Mouse (Mus musculus): ENCODE measurements at regions not wholly inside any gene's neighbourhood (a gene's known extent, or its start where the extent isn't known, plus 50 kb on each side); places are given as distances from the start of the nearest gene placed in this dataset.
A peak's percentile ranks its signal among the peaks of the same experiment; 100 is the strongest.

- intact Hi-C loops (cut with DNase I) = no loop called here
- WGBS = 50% methylated on average over 4 of the region's 4 CpGs
- Histone ChIP-seq H3K36me3 (ENCODE audit: control insufficient read depth, insufficient read depth, low read length) (no peaks in the 10 kb centered on the region), H3K27me3 (ENCODE audit: control insufficient read depth, insufficient read depth, low read length) (no peaks in the 10 kb centered on the region), H3K9ac (ENCODE audit: low read depth, low read length) (no peak overlapping the region), H3K4me1 (ENCODE audit: control insufficient read depth, insufficient read depth, low read length) (no peaks in the 10 kb centered on the region), H3K79me2 (replicated peaks; ENCODE audit: control insufficient read depth, insufficient read depth, low read length) (no peaks in the 10 kb centered on the region), H3K27ac (no peak overlapping the region), H3K4me3 (no peak overlapping the region)
- TF ChIP-seq POLR2A (IDR thresholded peaks at IDR 0.05; ENCODE audit: insufficient read depth, low read depth, low read length) = no peak
- no peak for TF ChIP-seq EP300 (IDR thresholded peaks at IDR 0.05; ENCODE audit: insufficient read depth, low read depth, low read length)
- no peak for DNase-seq
Measured at GRCm38 (mm10) chr1:193599895-193600294, 229.8 kb upstream of the Camk1g start.

DNA sequence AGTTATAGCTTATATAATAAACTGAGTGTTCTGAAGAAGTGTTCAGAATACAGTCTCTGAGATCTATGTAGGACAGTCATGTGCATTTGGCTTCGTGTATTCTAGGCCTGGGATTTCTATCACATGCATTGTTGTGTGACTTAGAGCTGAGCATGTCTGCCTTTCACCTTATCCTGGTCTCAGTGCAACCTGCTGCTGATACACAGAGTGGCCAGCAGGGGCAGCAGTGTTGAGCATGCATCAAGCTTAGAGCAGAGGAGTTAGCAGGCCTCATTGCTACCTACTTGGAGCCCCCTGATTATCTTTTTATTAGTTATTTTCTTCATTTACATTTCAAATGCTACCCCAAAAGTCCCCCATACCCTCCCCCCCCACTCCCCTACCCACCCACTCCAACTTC lies 229.1 kb upstream of the Camk1g start:
- no peaks in the 10 kb centered on the region for H3K4me1 ChIP-seq (ENCODE audit: control insufficient read depth, insufficient read depth, low read length)
- TF ChIP-seq POLR2A (IDR thresholded peaks at IDR 0.05; ENCODE audit: insufficient read depth, low read depth, low read length) = no peak
- TF ChIP-seq CTCF (IDR thresholded peaks at IDR 0.05) = peak; percentile 56
- no peak for TF ChIP-seq EP300 (IDR thresholded peaks at IDR 0.05; ENCODE audit: insufficient read depth, low read depth, low read length)
- no peak overlapping the region for H3K4me3 ChIP-seq
- no peaks in the 10 kb centered on the region for H3K36me3 ChIP-seq (ENCODE audit: control insufficient read depth, insufficient read depth, low read length)
- H3K27ac ChIP-seq = no peak overlapping the region
- no peaks in the 10 kb centered on the region for H3K79me2 ChIP-seq (replicated peaks; ENCODE audit: control insufficient read depth, insufficient read depth, low read length)
- intact Hi-C loops (cut with DNase I) = no loop called here
- no peak for DNase-seq
- WGBS = 35% methylated on average over 1 of the region's 1 CpGs
- H3K9ac ChIP-seq (ENCODE audit: low read depth, low read length) = no peak overlapping the region
- no peaks in the 10 kb centered on the region for H3K27me3 ChIP-seq (ENCODE audit: control insufficient read depth, insufficient read depth, low read length)

DNA sequence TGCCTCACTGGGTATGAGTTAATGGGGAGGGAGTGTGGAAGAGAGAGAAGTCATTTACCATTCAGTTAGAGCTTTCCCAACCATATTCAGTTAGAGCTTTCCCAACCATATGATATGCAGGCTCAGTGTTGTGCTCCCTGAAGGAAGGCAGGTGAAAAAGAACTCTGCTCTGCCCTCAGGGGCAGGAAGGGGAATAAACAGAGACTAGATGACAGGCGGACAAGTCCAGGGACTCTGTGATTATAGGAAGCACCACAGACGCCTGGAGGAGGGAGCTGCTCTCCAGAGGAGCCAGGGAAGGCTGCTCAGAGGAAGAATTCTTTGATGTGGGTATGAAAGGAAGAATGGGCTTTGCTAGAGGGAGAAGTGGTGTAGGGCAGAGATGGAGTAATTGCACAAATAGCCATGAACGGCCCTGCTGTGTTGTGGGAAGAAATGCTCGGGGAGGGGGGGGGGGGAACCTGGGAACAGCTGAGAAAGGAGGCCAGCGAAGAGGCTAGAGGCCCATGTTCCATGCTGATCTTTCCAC lies 220.3 kb upstream of the Camk1g start:
- Histone ChIP-seq H3K9ac (ENCODE audit: low read depth, low read length) (no peak overlapping the region), H3K4me1 (ENCODE audit: control insufficient read depth, insufficient read depth, low read length) (peaks cover 4% of the 10 kb centered on the region), H3K36me3 (ENCODE audit: control insufficient read depth, insufficient read depth, low read length) (no peaks in the 10 kb centered on the region), H3K79me2 (replicated peaks; ENCODE audit: control insufficient read depth, insufficient read depth, low read length) (no peaks in the 10 kb centered on the region), H3K27ac (no peak overlapping the region), H3K4me3 (no peak overlapping the region), H3K27me3 (ENCODE audit: control insufficient read depth, insufficient read depth, low read length) (no peaks in the 10 kb centered on the region)
- intact Hi-C loops (cut with DNase I) = no loop called here
- no peak for TF ChIP-seq CTCF (IDR thresholded peaks at IDR 0.05)
- TF ChIP-seq EP300 (IDR thresholded peaks at IDR 0.05; ENCODE audit: insufficient read depth, low read depth, low read length) = no peak
- no peak for TF ChIP-seq POLR2A (IDR thresholded peaks at IDR 0.05; ENCODE audit: insufficient read depth, low read depth, low read length)
- 64% methylated on average over 5 of the region's 5 CpGs for WGBS
- DNase-seq = no peak

GRCm38 (mm10) chr1:193588477-193589464 lies 218.7 kb upstream of the Camk1g start:
- H3K4me3 ChIP-seq = no peak overlapping the region
- TF ChIP-seq EP300 (IDR thresholded peaks at IDR 0.05; ENCODE audit: insufficient read depth, low read depth, low read length) (no peak), CTCF (IDR thresholded peaks at IDR 0.05) (peak; percentile 72)
- H3K27ac ChIP-seq = no peak overlapping the region
- no peaks in the 10 kb centered on the region for H3K27me3 ChIP-seq (ENCODE audit: control insufficient read depth, insufficient read depth, low read length)
- intact Hi-C loops (cut with DNase I) = loop anchor here (1.0 to 5.0 kb wide), 4 partner anchors 39 to 202 kb away; no protein-coding TSS in a partner anchor
- 31% methylated on average over 12 of the region's 12 CpGs for WGBS
- no peak overlapping the region for H3K9ac ChIP-seq (ENCODE audit: low read depth, low read length)
- peaks cover 4% of the 10 kb centered on the region for H3K4me1 ChIP-seq (ENCODE audit: control insufficient read depth, insufficient read depth, low read length)
- no peaks in the 10 kb centered on the region for H3K79me2 ChIP-seq (replicated peaks; ENCODE audit: control insufficient read depth, insufficient read depth, low read length)
- peak; percentile 36 to 59 for DNase-seq
- no peaks in the 10 kb centered on the region for H3K36me3 ChIP-seq (ENCODE audit: control insufficient read depth, insufficient read depth, low read length)

- H3K4me1 ChIP-seq (ENCODE audit: control insufficient read depth, insufficient read depth, low read length) = peaks cover 4% of the 10 kb centered on the region
- H3K27ac ChIP-seq = peak overlapping the region; percentile 45; the same call in 1 of the 2 replicates
- DNase-seq = no peak
- H3K27me3 ChIP-seq (ENCODE audit: control insufficient read depth, insufficient read depth, low read length) = no peaks in the 10 kb centered on the region
- H3K79me2 ChIP-seq (replicated peaks; ENCODE audit: control insufficient read depth, insufficient read depth, low read length) = no peaks in the 10 kb centered on the region
- H3K9ac ChIP-seq (ENCODE audit: low read depth, low read length) = no peak overlapping the region
- intact Hi-C loops (cut with DNase I) = loop anchor here (5.0 kb wide), 3 partner anchors 40 to 140 kb away; no protein-coding TSS in a partner anchor
- no peak overlapping the region for H3K4me3 ChIP-seq
- no peaks in the 10 kb centered on the region for H3K36me3 ChIP-seq (ENCODE audit: control insufficient read depth, insufficient read depth, low read length)
- TF ChIP-seq CTCF (IDR thresholded peaks at IDR 0.05) (no peak), EP300 (IDR thresholded peaks at IDR 0.05; ENCODE audit: insufficient read depth, low read depth, low read length) (no peak), POLR2A (IDR thresholded peaks at IDR 0.05; ENCODE audit: insufficient read depth, low read depth, low read length) (no peak)
- 65% methylated on average over 2 of the region's 2 CpGs for WGBS
Measured at GRCm38 (mm10) chr1:193587317-193587716, 217.2 kb upstream of the Camk1g start.

- TF ChIP-seq POLR2A (IDR thresholded peaks at IDR 0.05; ENCODE audit: insufficient read depth, low read depth, low read length) = no peak
- no peak for TF ChIP-seq CTCF (IDR thresholded peaks at IDR 0.05)
- no peak for TF ChIP-seq EP300 (IDR thresholded peaks at IDR 0.05; ENCODE audit: insufficient read depth, low read depth, low read length)
- peak in 1 of 2 experiments; percentile 21 for DNase-seq
- Histone ChIP-seq H3K9ac (ENCODE audit: low read depth, low read length) (no peak overlapping the region; the same call in 1 of the 2 replicates), H3K27me3 (ENCODE audit: control insufficient read depth, insufficient read depth, low read length) (no peaks in the 10 kb centered on the region), H3K4me3 (no peak overlapping the region), H3K4me1 (ENCODE audit: control insufficient read depth, insufficient read depth, low read length) (peaks cover 4% of the 10 kb centered on the region), H3K79me2 (replicated peaks; ENCODE audit: control insufficient read depth, insufficient read depth, low read length) (no peaks in the 10 kb centered on the region), H3K36me3 (ENCODE audit: control insufficient read depth, insufficient read depth, low read length) (no peaks in the 10 kb centered on the region), H3K27ac (peak overlapping the region; percentile 45; the same call in 1 of the 2 replicates)
- intact Hi-C loops (cut with DNase I) = loop anchor here (5.0 kb wide), 3 partner anchors 40 to 140 kb away; no protein-coding TSS in a partner anchor
- WGBS = 31% methylated on average over 6 of the region's 6 CpGs
Measured at GRCm38 (mm10) chr1:193586896-193587295, 216.8 kb upstream of the Camk1g start.
